ENCODE assay signal across 11 mouse cellular contexts in genomic region chr10:37194798-37195453, GRCm38 (mm10). TPM values are rescaled to one million over a fixed set of nuclear protein-coding genes. Genes with fewer than 3 reads are reported as not detected.
DNase-seq lines count a peak whose midpoint lies in the region; ATAC-seq and TF ChIP-seq lines count a peak whose summit lies in the region.
"Had no signal": no experiment of that assay in that cellular context is flagged by ENCODE, and none has a peak within 500 bp of the region (broad histone marks: within the 10 kb centered on the region; RNA-seq: fewer than 3 reads in every experiment).

No protein-coding gene starts in this region.

- peak overlapping the region; percentile 57 for H3K27ac ChIP-seq in limb, embryonic 12.5 days
- no peak overlapping the region for H3K27ac ChIP-seq in limb, embryonic 10.5 days
- H3K27ac ChIP-seq in gastrocnemius, adult 2 months: peak overlapping the region; percentile 75
- H3K27ac ChIP-seq in limb, embryonic 15.5 days: peak overlapping the region; percentile 87
- H3K27ac ChIP-seq: hindbrain, embryonic 15.5 days; midbrain, embryonic 13.5 days had no signal

- 70% methylated on average over 13 of the region's 13 CpGs for WGBS in limb, embryonic 12.5 days
- 91% methylated on average over 13 of the region's 13 CpGs for WGBS in limb, embryonic 10.5 days
- WGBS in limb, embryonic 15.5 days: 43% methylated on average over 13 of the region's 13 CpGs

- no peak for DNase-seq in limb, embryonic 10.5 days (ENCODE audit: low spot score)
- peak; percentile 47 for DNase-seq in gastrocnemius, adult 2 months
- DNase-seq in thymus, postnatal 10 days (ENCODE audit: low spot score in 2 of 2): peak; percentile 39 to 51
- no peak for DNase-seq in Muller cell, postnatal 12 days (ENCODE audit: inconsistent ontology term)
- no peak for DNase-seq in kidney, adult 8-10 months
- no peak for DNase-seq in left cerebral cortex, adult 18-20 months (ENCODE audit: low spot score in 2 of 2)
- DNase-seq: cerebellum, adult 11-12 months had no signal

- intact Hi-C loops in gastrocnemius, adult 2 months (cut with DNase I): no loop called here

- H3K4me2 ChIP-seq in limb, embryonic 12.5 days: no peak overlapping the region
- H3K4me2 ChIP-seq in limb, embryonic 15.5 days: 0 out of 2 replicates have a peak overlapping the region, but pooled peaks have one; percentile 2
- H3K4me2 ChIP-seq: hindbrain, embryonic 15.5 days; midbrain, embryonic 13.5 days had no signal

- no peak overlapping the region for H3K9ac ChIP-seq in limb, embryonic 12.5 days (replicated peaks)
- no peak overlapping the region for H3K9ac ChIP-seq in limb, embryonic 15.5 days
- H3K9ac ChIP-seq: hindbrain, embryonic 15.5 days; midbrain, embryonic 13.5 days had no signal

- H3K9me3 ChIP-seq in limb, embryonic 12.5 days: no peaks in the 10 kb centered on the region
- H3K9me3 ChIP-seq in limb, embryonic 10.5 days (replicated peaks): no peaks in the 10 kb centered on the region
- H3K9me3 ChIP-seq in limb, embryonic 15.5 days: no peaks in the 10 kb centered on the region
- H3K9me3 ChIP-seq: hindbrain, embryonic 15.5 days; midbrain, embryonic 13.5 days had no signal

- TF ChIP-seq CTCF in gastrocnemius, adult 2 months (IDR thresholded peaks at IDR 0.05): no peak

- no peaks in the 10 kb centered on the region for H3K27me3 ChIP-seq in limb, embryonic 12.5 days
- H3K27me3 ChIP-seq in limb, embryonic 10.5 days (ENCODE audit: low read depth, poor library complexity, severe bottlenecking): no peaks in the 10 kb centered on the region
- no peaks in the 10 kb centered on the region for H3K27me3 ChIP-seq in limb, embryonic 15.5 days
- H3K27me3 ChIP-seq: hindbrain, embryonic 15.5 days; midbrain, embryonic 13.5 days had no signal

- H3K4me1 ChIP-seq in limb, embryonic 12.5 days (replicated peaks): 0 out of 2 replicates have a peak, but pooled peaks cover 6% of the 10 kb centered on the region
- H3K4me1 ChIP-seq in limb, embryonic 10.5 days: no peaks in the 10 kb centered on the region
- peaks cover 8% of the 10 kb centered on the region for H3K4me1 ChIP-seq in limb, embryonic 15.5 days
- H3K4me1 ChIP-seq: hindbrain, embryonic 15.5 days; midbrain, embryonic 13.5 days had no signal

- no peaks in the 10 kb centered on the region for H3K36me3 ChIP-seq in limb, embryonic 12.5 days
- no peaks in the 10 kb centered on the region for H3K36me3 ChIP-seq in limb, embryonic 10.5 days
- no peaks in the 10 kb centered on the region for H3K36me3 ChIP-seq in limb, embryonic 15.5 days
- H3K36me3 ChIP-seq: hindbrain, embryonic 15.5 days; midbrain, embryonic 13.5 days had no signal

- no peak for ATAC-seq in limb, embryonic 12.5 days (ENCODE audit: insufficient number of reproducible peaks, insufficient read depth, low FRiP score, low TSS enrichment, low read depth)
- peak; percentile 57 for ATAC-seq in limb, embryonic 15.5 days (ENCODE audit: insufficient number of reproducible peaks, low FRiP score, low TSS enrichment, low read depth)
- ATAC-seq: midbrain, embryonic 13.5 days had no signal

- no peak overlapping the region for H3K4me3 ChIP-seq in limb, embryonic 12.5 days (replicated peaks)
- H3K4me3 ChIP-seq in limb, embryonic 10.5 days: no peak overlapping the region
- H3K4me3 ChIP-seq in gastrocnemius, adult 2 months: no peak overlapping the region; the same call in 1 of the 2 replicates
- no peak overlapping the region for H3K4me3 ChIP-seq in limb, embryonic 15.5 days
- H3K4me3 ChIP-seq: hindbrain, embryonic 15.5 days; midbrain, embryonic 13.5 days had no signal

RNA-seq across cellular contexts. Expression of gene Marcks, which starts 56.2 kb away (rescaled TPM):
- 182 and 199 TPM in 2 replicates for polyA plus RNA-seq in limb, embryonic 12.5 days (2016; fragmentation: Nextera tagmentation; extraction: Ambion mirVana)
- 94.6 and 115 TPM in 2 replicates for polyA plus RNA-seq in limb, embryonic 10.5 days (2016; fragmentation: Nextera tagmentation; extraction: Ambion mirVana)
- total RNA-seq in gastrocnemius, adult 2 months (2021): 10 to 100 TPM; 12.9 to 26.6 TPM
- polyA plus RNA-seq in limb, embryonic 15.5 days (2015; fragmentation: Nextera tagmentation; extraction: Ambion mirVana): 126 and 148 TPM in 2 replicates
- 100 to 1,000 TPM; 129 to 141 TPM for total RNA-seq in left cerebral cortex, adult 18-20 months (2021)

Comparison
In these comparisons a context has a peak if more than half of its experiments do, and no peak if none do; other contexts are left out.
1. DNase-seq: peak in gastrocnemius, adult 2 months (single experiment) and thymus, postnatal 10 days (2 of 2); none in limb, embryonic 10.5 days (single experiment), Muller cell, postnatal 12 days (single experiment), kidney, adult 8-10 months (0 of 2) and left cerebral cortex, adult 18-20 months (0 of 2).